9 mouse cellular contexts compared by ENCODE assay signal in genomic region chr2:180966092-180966882, GRCm38 (mm10). TPM values are rescaled to one million over a fixed set of nuclear protein-coding genes. Genes with fewer than 3 reads are reported as not detected.
DNase-seq lines count a peak whose midpoint lies in the region; ATAC-seq and TF ChIP-seq lines count a peak whose summit lies in the region.
"Had no signal": no experiment of that assay in that cellular context is flagged by ENCODE, and none has a peak within 500 bp of the region (broad histone marks: within the 10 kb centered on the region; RNA-seq: fewer than 3 reads in every experiment).

No protein-coding gene starts in this region.

- no peaks in the 10 kb centered on the region for H3K9me3 ChIP-seq in heart, embryonic 11.5 days (replicated peaks; ENCODE audit: control insufficient read depth, low read length)
- H3K9me3 ChIP-seq in E14TG2a.4 (ENCODE audit: low read length) = no peaks in the 10 kb centered on the region
- H3K9me3 ChIP-seq in embryonic facial prominence, embryonic 10.5 days = no peaks in the 10 kb centered on the region
- no peaks in the 10 kb centered on the region for H3K9me3 ChIP-seq in lung, embryonic 15.5 days
- H3K9me3 ChIP-seq in stomach, embryonic 16.5 days (replicated peaks; ENCODE audit: control insufficient read depth, low read length) = no peaks in the 10 kb centered on the region

- H3K27me3 ChIP-seq in heart, embryonic 11.5 days (ENCODE audit: control insufficient read depth, insufficient read depth, low read length) = no peaks in the 10 kb centered on the region
- H3K27me3 ChIP-seq in E14TG2a.4 (ENCODE audit: insufficient read depth, low read length) = no peaks in the 10 kb centered on the region
- H3K27me3 ChIP-seq in embryonic facial prominence, embryonic 10.5 days (replicated peaks; ENCODE audit: low read depth, poor library complexity, severe bottlenecking) = no peaks in the 10 kb centered on the region
- no peaks in the 10 kb centered on the region for H3K27me3 ChIP-seq in lung, embryonic 15.5 days
- no peaks in the 10 kb centered on the region for H3K27me3 ChIP-seq in stomach, embryonic 16.5 days (ENCODE audit: control insufficient read depth, insufficient read depth, low read length)

- peak overlapping the region; percentile 91 for H3K27ac ChIP-seq in heart, embryonic 11.5 days (ENCODE audit: low read depth, low read length)
- H3K27ac ChIP-seq in embryonic facial prominence, embryonic 10.5 days (replicated peaks) = peak overlapping the region; percentile 88
- H3K27ac ChIP-seq in lung, embryonic 15.5 days = peak overlapping the region; percentile 84
- H3K27ac ChIP-seq in stomach, embryonic 16.5 days (ENCODE audit: low read length) = peak overlapping the region; percentile 90

- ATAC-seq in heart, embryonic 11.5 days (replicated peaks; ENCODE audit: insufficient number of reproducible peaks, low FRiP score, low TSS enrichment) = no peak
- ATAC-seq in lung, embryonic 15.5 days (ENCODE audit: borderline replicate concordance, extremely low read depth, low FRiP score, low TSS enrichment) = peak; percentile 15; the same call in 1 of the 2 replicates
- ATAC-seq in stomach, embryonic 16.5 days (ENCODE audit: insufficient read depth, low FRiP score) = no peak

- peak overlapping the region; percentile 92 for H3K4me3 ChIP-seq in heart, embryonic 11.5 days (ENCODE audit: low read depth, low read length)
- H3K4me3 ChIP-seq in E14TG2a.4 (replicated peaks; ENCODE audit: low read length) = peak overlapping the region; percentile 95
- H3K4me3 ChIP-seq in embryonic facial prominence, embryonic 10.5 days = peak overlapping the region; percentile 96
- H3K4me3 ChIP-seq in lung, embryonic 15.5 days = peak overlapping the region; percentile 87
- H3K4me3 ChIP-seq in stomach, embryonic 16.5 days (replicated peaks; ENCODE audit: low read length) = peak overlapping the region; percentile 81

- H3K4me2 ChIP-seq in heart, embryonic 11.5 days = peak overlapping the region; percentile 74
- H3K4me2 ChIP-seq in lung, embryonic 15.5 days = peak overlapping the region; percentile 64
- peak overlapping the region; percentile 74 for H3K4me2 ChIP-seq in stomach, embryonic 16.5 days (ENCODE audit: low read depth, low read length)

- peak overlapping the region; percentile 89 for H3K9ac ChIP-seq in heart, embryonic 11.5 days (ENCODE audit: low read depth, low read length)
- peak overlapping the region; percentile 92 for H3K9ac ChIP-seq in lung, embryonic 15.5 days
- peak overlapping the region; percentile 95 for H3K9ac ChIP-seq in stomach, embryonic 16.5 days (ENCODE audit: low read length)

- no peak for TF ChIP-seq CTCF in E14TG2a.4 (conservative IDR thresholded peaks at IDR 0.05; ENCODE audit: low read length)

- peaks cover 3% of the 10 kb centered on the region for H3K36me3 ChIP-seq in heart, embryonic 11.5 days (ENCODE audit: control insufficient read depth, insufficient read depth, low read length)
- H3K36me3 ChIP-seq in E14TG2a.4 (ENCODE audit: insufficient read depth, low read length) = peaks cover 27% of the 10 kb centered on the region
- peaks cover 24% of the 10 kb centered on the region for H3K36me3 ChIP-seq in embryonic facial prominence, embryonic 10.5 days (replicated peaks)
- H3K36me3 ChIP-seq in lung, embryonic 15.5 days = peaks cover 17% of the 10 kb centered on the region
- H3K36me3 ChIP-seq in stomach, embryonic 16.5 days (ENCODE audit: control insufficient read depth, insufficient read depth, low read length) = peaks cover 4% of the 10 kb centered on the region; the same call in 1 of the 2 replicates

- WGBS in heart, embryonic 11.5 days (ENCODE audit: insufficient replicate concordance) = 15% methylated on average over 14 of the region's 14 CpGs
- 16% methylated on average over 14 of the region's 14 CpGs for WGBS in embryonic facial prominence, embryonic 10.5 days
- 10% methylated on average over 14 of the region's 14 CpGs for WGBS in lung, embryonic 15.5 days
- WGBS in stomach, embryonic 16.5 days = 9% methylated on average over 14 of the region's 14 CpGs

- no peak for DNase-seq in heart, adult 8-10 months (ENCODE audit: low spot score)
- DNase-seq in embryonic facial prominence, embryonic 10.5 days (ENCODE audit: low spot score) = no peak
- peak; percentile 73 for DNase-seq in induced T-regulatory cell, adult 2 months (ENCODE audit: low read depth)
- no peak for DNase-seq in adrenal gland, postnatal 14 days

- peaks cover 24% of the 10 kb centered on the region for H3K4me1 ChIP-seq in heart, embryonic 11.5 days (ENCODE audit: control insufficient read depth, insufficient read depth, low read length)
- H3K4me1 ChIP-seq in E14TG2a.4 (replicated peaks; ENCODE audit: low read depth, low read length) = peaks cover 31% of the 10 kb centered on the region
- H3K4me1 ChIP-seq in embryonic facial prominence, embryonic 10.5 days = peaks cover 29% of the 10 kb centered on the region
- H3K4me1 ChIP-seq in lung, embryonic 15.5 days = peaks cover 35% of the 10 kb centered on the region
- peaks cover 35% of the 10 kb centered on the region for H3K4me1 ChIP-seq in stomach, embryonic 16.5 days (ENCODE audit: control insufficient read depth, insufficient read depth, low read length)

RNA-seq across cellular contexts. Expression of gene Arfgap1, which starts 0.7 kb away (rescaled TPM):
- polyA plus RNA-seq in heart, embryonic 11.5 days (2014; fragmentation: Nextera tagmentation; extraction: Ambion mirVana) = 59.3 and 68.9 TPM in 2 replicates
- total RNA-seq in heart, adult 8-10 months (2022) = 10 to 100 TPM; 28.1 to 35.6 (median 33.2) TPM
- polyA plus RNA-seq in embryonic facial prominence, embryonic 10.5 days (2016; fragmentation: Nextera tagmentation; extraction: Ambion mirVana) = 87.3 and 87.7 TPM in 2 replicates
- polyA plus RNA-seq in lung, embryonic 15.5 days (2015; fragmentation: Nextera tagmentation; extraction: Ambion mirVana) = 97.0 and 107 TPM in 2 replicates
- 104 and 108 TPM in 2 replicates for polyA plus RNA-seq in stomach, embryonic 16.5 days (2015; fragmentation: Nextera tagmentation; extraction: Ambion mirVana)
- 47.9 and 54.8 TPM in 2 replicates for total RNA-seq in adrenal gland, postnatal 14 days (2021)

RNA-seq across cellular contexts. Expression of gene Nkain4, which starts 11.8 kb away (rescaled TPM):
- polyA plus RNA-seq in heart, embryonic 11.5 days (2014; fragmentation: Nextera tagmentation; extraction: Ambion mirVana) = 29.3 and 34.2 TPM in 2 replicates
- 10 to 100 TPM in 1 of 4 experiments, 1 to 10 TPM in 3; 6.6 to 12.0 (median 6.7) TPM for total RNA-seq in heart, adult 8-10 months (2022)
- polyA plus RNA-seq in embryonic facial prominence, embryonic 10.5 days (2016; fragmentation: Nextera tagmentation; extraction: Ambion mirVana) = 22.2 and 26.6 TPM in 2 replicates
- 109 and 125 TPM in 2 replicates for polyA plus RNA-seq in lung, embryonic 15.5 days (2015; fragmentation: Nextera tagmentation; extraction: Ambion mirVana)
- 53.7 and 59.9 TPM in 2 replicates for polyA plus RNA-seq in stomach, embryonic 16.5 days (2015; fragmentation: Nextera tagmentation; extraction: Ambion mirVana)
- 5.2 and 6.6 TPM in 2 replicates for total RNA-seq in adrenal gland, postnatal 14 days (2021)

RNA-seq across cellular contexts. Expression of gene Col20a1, which starts 20.0 kb away (rescaled TPM):
- polyA plus RNA-seq in heart, embryonic 11.5 days (2014; fragmentation: Nextera tagmentation; extraction: Ambion mirVana) = 0.17 and 0.30 TPM in 2 replicates
- under 1 TPM; 0.19 to 0.75 (median 0.28) TPM for total RNA-seq in heart, adult 8-10 months (2022)
- polyA plus RNA-seq in embryonic facial prominence, embryonic 10.5 days (2016; fragmentation: Nextera tagmentation; extraction: Ambion mirVana) = 0.26 and 0.62 TPM in 2 replicates
- 0.38 and 0.61 TPM in 2 replicates for polyA plus RNA-seq in lung, embryonic 15.5 days (2015; fragmentation: Nextera tagmentation; extraction: Ambion mirVana)
- 0.94 TPM in 2 replicates for polyA plus RNA-seq in stomach, embryonic 16.5 days (2015; fragmentation: Nextera tagmentation; extraction: Ambion mirVana)
- total RNA-seq in adrenal gland, postnatal 14 days (2021) = 3.5 and 3.7 TPM in 2 replicates

RNA-seq across cellular contexts. Expression of gene Birc7, which starts 37.5 kb away (rescaled TPM):
- 0.13 TPM in 1 of 2 replicates, not detected in the other for polyA plus RNA-seq in heart, embryonic 11.5 days (2014; fragmentation: Nextera tagmentation; extraction: Ambion mirVana)
- not detected for total RNA-seq in heart, adult 8-10 months (2022)
- 0.31 and 0.34 TPM in 2 replicates for polyA plus RNA-seq in embryonic facial prominence, embryonic 10.5 days (2016; fragmentation: Nextera tagmentation; extraction: Ambion mirVana)
- polyA plus RNA-seq in lung, embryonic 15.5 days (2015; fragmentation: Nextera tagmentation; extraction: Ambion mirVana) = 0.12 TPM in 1 of 2 replicates, not detected in the other
- polyA plus RNA-seq in stomach, embryonic 16.5 days (2015; fragmentation: Nextera tagmentation; extraction: Ambion mirVana) = 0.15 TPM in 1 of 2 replicates, not detected in the other
- not detected in 2 replicates for total RNA-seq in adrenal gland, postnatal 14 days (2021)
- total RNA-seq: adrenal gland, postnatal 36 days had no signal

RNA-seq across cellular contexts. Expression of gene Ythdf1, which starts 45.5 kb away (rescaled TPM):
- polyA plus RNA-seq in heart, embryonic 11.5 days (2014; fragmentation: Nextera tagmentation; extraction: Ambion mirVana) = 39.8 and 43.6 TPM in 2 replicates
- 10 to 100 TPM; 28.5 to 31.4 (median 30.5) TPM for total RNA-seq in heart, adult 8-10 months (2022)
- 72.3 and 73.3 TPM in 2 replicates for polyA plus RNA-seq in embryonic facial prominence, embryonic 10.5 days (2016; fragmentation: Nextera tagmentation; extraction: Ambion mirVana)
- polyA plus RNA-seq in lung, embryonic 15.5 days (2015; fragmentation: Nextera tagmentation; extraction: Ambion mirVana) = 54.7 and 58.1 TPM in 2 replicates
- polyA plus RNA-seq in stomach, embryonic 16.5 days (2015; fragmentation: Nextera tagmentation; extraction: Ambion mirVana) = 10.9 and 11.6 TPM in 2 replicates
- 52.0 and 61.3 TPM in 2 replicates for total RNA-seq in adrenal gland, postnatal 14 days (2021)
